9 mouse cellular contexts compared by ENCODE assay signal in genomic region chr1:126931754-126932153, GRCm38 (mm10).
DNase-seq lines count a peak whose midpoint lies in the region; ATAC-seq lines count a peak whose summit lies in the region.
"Had no signal": no experiment of that assay in that cellular context is flagged by ENCODE, and none has a peak within 500 bp of the region (broad histone marks: within the 10 kb centered on the region; RNA-seq: fewer than 3 reads in every experiment).

No protein-coding gene starts in this region.

- no peaks in the 10 kb centered on the region for H3K9me3 ChIP-seq in hindbrain, embryonic 13.5 days
- H3K9me3 ChIP-seq: heart, embryonic 15.5 days had no signal

- H3K36me3 ChIP-seq in hindbrain, embryonic 13.5 days = no peaks in the 10 kb centered on the region
- H3K36me3 ChIP-seq: heart, embryonic 15.5 days had no signal

- no peaks in the 10 kb centered on the region for H3K27me3 ChIP-seq in hindbrain, embryonic 13.5 days
- H3K27me3 ChIP-seq: heart, embryonic 15.5 days had no signal

- DNase-seq in Muller cell, postnatal 12 days (ENCODE audit: inconsistent ontology term) = peak; percentile 70
- peak; percentile 70 to 86 for DNase-seq in cerebellum, adult 18-20 months
- peak; percentile 81 for DNase-seq in layer of hippocampus, adult 9-11 months
- peak; percentile 87 for DNase-seq in lung, postnatal 14 days
- peak; percentile 61 for DNase-seq in retina, postnatal 7 days (ENCODE audit: low read depth, low spot score)
- peak; percentile 72 to 80 for DNase-seq in urinary bladder, adult 18-20 months (ENCODE audit: low spot score in 2 of 2)

- 0 out of 2 replicates have a peak overlapping the region, but pooled peaks have one; percentile 62 for H3K27ac ChIP-seq in hindbrain, embryonic 13.5 days
- H3K27ac ChIP-seq: heart, embryonic 15.5 days had no signal

- no peak overlapping the region for H3K9ac ChIP-seq in hindbrain, embryonic 13.5 days
- H3K9ac ChIP-seq: heart, embryonic 15.5 days had no signal

- H3K4me2 ChIP-seq in hindbrain, embryonic 13.5 days = no peak overlapping the region
- H3K4me2 ChIP-seq: heart, embryonic 15.5 days had no signal

- ATAC-seq in frontal cortex, adult (ENCODE audit: low TSS enrichment) = peak; percentile 88
- ATAC-seq in hindbrain, embryonic 13.5 days (ENCODE audit: low FRiP score) = peak; percentile 24; the same call in 1 of the 2 replicates

- peaks cover 35% of the 10 kb centered on the region for H3K4me1 ChIP-seq in hindbrain, embryonic 13.5 days (replicated peaks)

- H3K4me3 ChIP-seq in hindbrain, embryonic 13.5 days = no peak overlapping the region
- H3K4me3 ChIP-seq: heart, embryonic 15.5 days had no signal

- 8% methylated on average over 6 of the region's 6 CpGs for WGBS in hindbrain, embryonic 13.5 days
